Mouse (Mus musculus): ENCODE results near the gene Plb1.

DNA sequence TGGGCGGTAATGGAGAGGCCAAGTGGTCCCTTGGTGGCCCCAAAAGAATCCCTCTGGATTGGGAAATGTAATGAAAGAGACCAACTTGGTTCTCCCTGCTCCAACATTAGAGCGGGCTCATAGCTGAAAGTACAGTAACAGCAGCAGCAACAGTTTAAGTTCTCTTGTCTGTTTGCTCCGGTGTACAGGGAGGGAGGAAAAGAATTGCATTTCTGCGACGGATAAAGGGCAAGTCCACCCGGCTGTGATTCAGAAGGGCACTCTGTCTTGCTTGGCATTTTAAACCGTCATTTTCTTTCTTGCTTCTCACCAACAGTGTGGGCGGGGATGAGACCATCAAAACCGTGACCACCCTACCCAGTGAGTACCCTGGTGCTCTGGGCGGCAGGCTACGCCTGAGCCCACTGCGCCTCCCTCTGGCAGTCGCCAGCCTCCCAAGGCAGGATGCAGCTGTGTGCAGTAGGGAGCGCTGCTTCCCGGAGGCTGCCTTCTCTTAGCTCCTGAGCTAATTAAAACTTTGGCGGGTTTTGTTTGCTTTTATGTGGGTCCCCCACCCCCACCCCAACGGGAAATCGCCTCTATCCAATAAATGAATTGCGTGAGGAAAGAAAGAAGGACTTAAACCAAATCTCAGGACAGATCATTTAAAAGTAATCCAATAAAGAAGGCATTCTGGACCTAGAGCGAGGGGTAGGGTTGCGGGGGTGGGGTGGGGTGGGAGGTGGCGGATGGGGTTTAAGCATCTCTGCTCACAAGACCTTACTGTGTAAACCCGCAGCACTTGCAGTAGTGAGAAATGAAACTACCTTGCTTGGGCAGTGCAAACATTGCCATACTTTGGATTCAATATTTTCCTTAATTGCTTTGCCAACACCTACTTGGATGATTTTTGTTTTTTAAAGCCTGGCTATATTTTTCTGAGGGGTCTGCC lies 70.7 kb downstream of the Plb1 start:
- TF ChIP-seq EP300 (IDR thresholded peaks at IDR 0.05; ENCODE audit: low read depth) = no peak
- peak; percentile 82 for TF ChIP-seq CTCF (IDR thresholded peaks at IDR 0.05; ENCODE audit: low read depth)

Data from liver, postnatal 0 days (tissue).